Mouse (Mus musculus) heart, embryonic 10.5 days (tissue): ENCODE results near the gene Rtn4rl2. TPM values are rescaled to one million over a fixed set of nuclear protein-coding genes. Genes with fewer than 3 reads are reported as not detected.
A peak's percentile ranks its signal among the peaks of the same experiment; 100 is the strongest.

Source experiments
- DNase-seq: peaks from one replicate; pipeline ENCODE4 v3.0.0-alpha.2; 2017; ENCODE audit warnings: low spot score
- H3K27ac ChIP-seq: fragments of 300-500 bp; sonication (generic); 2 replicates; pipeline ENCODE4 v1.5.1; 2016; ENCODE audit warnings: mild to moderate bottlenecking
- H3K27me3 ChIP-seq: fragments of 300-500 bp; sonication (generic); 2 replicates; pipeline ENCODE4 v1.6.1; 2016; ENCODE audit warnings: mild to moderate bottlenecking; ENCODE audit not compliant: poor library complexity, insufficient read depth, severe bottlenecking
- H3K36me3 ChIP-seq: fragments of 300-500 bp; sonication (generic); 2 replicates; pipeline ENCODE4 v1.6.1; 2016; ENCODE audit warnings: mild to moderate bottlenecking, moderate library complexity
- H3K4me1 ChIP-seq: fragments of 300-500 bp; sonication (generic); 2 replicates; pipeline ENCODE4 v1.6.1; 2016; ENCODE audit warnings: mild to moderate bottlenecking
- H3K4me3 ChIP-seq: fragments of 300-500 bp; sonication (generic); 2 replicates; pipeline ENCODE4 v1.5.1; 2016; ENCODE audit warnings: mild to moderate bottlenecking, moderate library complexity
- H3K9me3 ChIP-seq: fragments of 300-500 bp; sonication (generic); 2 replicates; pipeline ENCODE4 v1.6.1; 2016; ENCODE audit warnings: mild to moderate bottlenecking, moderate library complexity
- WGBS: fragments of 180-500 bp; shearing (Covaris S2); methylation state at CpG from one replicate; pipeline ENCODE4 v1.1.7; 2016; 5-methylcytosine and 5-hydroxymethylcytosine counted together
- polyA plus RNA-seq: library from polyadenylated mRNA; unstranded; fragments of >200 nt; fragmentation: Nextera tagmentation; extraction: Ambion mirVana; gene quantifications from 2 replicates; pipeline ENCODE4 v1.2.1, GENCODE M21; 2016

The Rtn4rl2 gene
- polyA plus RNA-seq, 1 experiment from 2014 or later = 0.88 TPM

DNA sequence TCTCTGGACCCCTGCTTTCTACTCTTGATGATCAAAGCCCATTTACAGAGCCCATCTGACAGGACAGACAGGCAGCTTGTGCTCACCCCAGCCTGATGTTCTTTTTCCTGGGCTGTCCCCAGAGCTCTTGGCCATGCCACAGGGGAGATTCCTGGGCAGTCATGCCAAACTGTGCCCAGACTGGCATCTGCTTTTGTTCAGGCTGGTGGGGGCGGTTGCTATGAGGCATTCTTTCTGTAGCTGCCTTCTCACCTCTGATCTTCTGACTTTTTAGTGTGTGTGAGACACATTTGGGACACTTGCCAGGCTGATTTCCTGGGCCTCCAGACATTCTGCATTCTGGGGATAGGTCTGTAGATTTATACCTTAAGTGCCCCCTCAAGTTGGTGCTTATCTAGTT is 28.0 kb downstream of the Rtn4rl2 start:
- no peaks in the 10 kb centered on the region for H3K27me3 ChIP-seq
- peaks cover 98% of the 10 kb centered on the region for H3K36me3 ChIP-seq
- H3K27ac ChIP-seq = no peak overlapping the region
- DNase-seq = no peak
- no peaks in the 10 kb centered on the region for H3K4me1 ChIP-seq
- WGBS = 95% methylated on average over 1 of the region's 1 CpGs
- no peaks in the 10 kb centered on the region for H3K9me3 ChIP-seq
- H3K4me3 ChIP-seq = no peak overlapping the region

GRCm38 (mm10) chr2:84855732-84856131 is 30.8 kb downstream of the Rtn4rl2 start:
- WGBS = 77% methylated on average over 2 of the region's 2 CpGs

DNA sequence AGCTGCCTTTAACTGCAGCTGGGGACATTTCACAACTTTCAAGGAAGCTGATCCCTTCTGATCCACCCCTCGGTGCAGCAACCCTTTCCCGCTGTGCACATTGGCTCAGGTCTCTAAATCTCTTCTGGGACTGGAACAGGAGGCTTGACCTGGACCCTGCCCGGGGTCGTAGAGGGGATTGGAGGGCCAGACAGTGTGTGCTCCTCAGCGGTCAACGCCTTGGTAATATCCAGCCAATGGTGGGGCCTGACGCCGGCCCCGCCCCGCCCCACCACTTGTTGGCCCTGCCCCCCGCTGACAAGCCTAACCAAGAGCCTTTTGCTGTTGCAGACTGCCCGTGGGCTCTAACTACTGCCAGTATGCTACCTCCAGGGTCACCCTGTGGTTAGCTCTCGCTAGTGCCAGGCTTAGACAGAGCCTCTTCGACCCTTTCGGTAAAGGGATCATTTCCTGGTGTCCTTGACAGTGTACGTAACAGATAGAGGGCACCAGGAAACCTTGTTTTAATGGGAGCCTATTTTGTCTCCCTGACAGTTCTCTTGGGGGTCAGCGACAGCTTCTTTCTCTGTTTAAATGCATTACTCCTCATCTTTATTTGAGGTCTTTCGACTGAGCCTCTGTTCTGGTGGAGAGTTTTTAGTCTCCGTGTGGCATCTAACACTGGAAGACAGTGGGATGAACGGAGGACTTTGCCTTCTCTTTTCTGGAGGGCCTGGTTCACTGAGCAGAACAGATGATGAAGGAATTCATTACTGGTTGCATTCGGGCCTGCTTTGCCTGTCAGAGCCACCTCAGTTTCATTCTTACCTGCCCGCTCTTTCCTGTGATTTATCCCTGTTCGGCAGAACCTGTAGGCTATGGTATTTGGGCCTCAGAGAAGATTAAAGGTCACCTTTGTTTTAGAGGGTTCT is 35.1 kb downstream of the Rtn4rl2 start:
- 35% methylated on average over 23 of the region's 23 CpGs for WGBS
- Histone ChIP-seq H3K4me3 (peak overlapping the region; percentile 12; the same call in 1 of the 2 replicates), H3K27me3 (no peaks in the 10 kb centered on the region), H3K27ac (peak overlapping the region; percentile 42; the same call in 1 of the 2 replicates), H3K9me3 (no peaks in the 10 kb centered on the region), H3K4me1 (peaks cover 23% of the 10 kb centered on the region), H3K36me3 (peaks cover 92% of the 10 kb centered on the region)
- DNase-seq = peak; percentile 90

More at GRCm38 (mm10) chr2:84855732-84856131, 30.8 kb downstream of the Rtn4rl2 start:
- Histone ChIP-seq H3K4me3 (no peak overlapping the region), H3K9me3 (no peaks in the 10 kb centered on the region), H3K27me3 (no peaks in the 10 kb centered on the region), H3K27ac (no peak overlapping the region), H3K36me3 (peaks cover 95% of the 10 kb centered on the region), H3K4me1 (peaks cover 9% of the 10 kb centered on the region)
- no peak for DNase-seq

- Histone ChIP-seq H3K36me3 (peaks cover 92% of the 10 kb centered on the region), H3K4me1 (peaks cover 23% of the 10 kb centered on the region), H3K27me3 (no peaks in the 10 kb centered on the region), H3K4me3 (peak overlapping the region; percentile 12; the same call in 1 of the 2 replicates), H3K9me3 (no peaks in the 10 kb centered on the region), H3K27ac (no peak overlapping the region)
- no peak for DNase-seq
- 56% methylated on average over 7 of the region's 7 CpGs for WGBS
Observed at GRCm38 (mm10) chr2:84850407-84851129, 35.9 kb downstream of the Rtn4rl2 start.

DNA sequence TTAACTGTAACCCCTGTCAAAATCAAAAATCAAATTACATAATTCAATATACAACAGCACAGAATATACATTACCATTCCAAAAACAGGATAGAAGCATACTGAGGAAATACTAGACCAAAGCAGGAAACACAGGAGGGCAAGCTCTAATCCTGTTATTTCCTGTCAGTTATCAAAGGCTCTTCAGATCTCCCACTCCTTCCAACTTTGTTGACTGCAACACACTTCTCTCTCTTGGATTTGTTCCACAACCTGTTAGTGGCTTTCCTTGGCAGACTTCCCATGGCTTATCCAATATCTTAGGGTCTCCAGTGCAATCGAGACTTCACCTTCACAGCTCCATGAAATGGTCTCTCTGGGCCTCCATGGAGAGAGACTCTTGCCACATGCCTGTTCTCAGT is 41.3 kb downstream of the Rtn4rl2 start:
- no peaks in the 10 kb centered on the region for H3K9me3 ChIP-seq
- no peak overlapping the region for H3K27ac ChIP-seq
- H3K27me3 ChIP-seq = no peaks in the 10 kb centered on the region
- H3K36me3 ChIP-seq = peaks cover 66% of the 10 kb centered on the region
- DNase-seq = no peak
- H3K4me1 ChIP-seq = peaks cover 36% of the 10 kb centered on the region
- 63% methylated on average over 1 of the region's 1 CpGs for WGBS
- H3K4me3 ChIP-seq = no peak overlapping the region

DNA sequence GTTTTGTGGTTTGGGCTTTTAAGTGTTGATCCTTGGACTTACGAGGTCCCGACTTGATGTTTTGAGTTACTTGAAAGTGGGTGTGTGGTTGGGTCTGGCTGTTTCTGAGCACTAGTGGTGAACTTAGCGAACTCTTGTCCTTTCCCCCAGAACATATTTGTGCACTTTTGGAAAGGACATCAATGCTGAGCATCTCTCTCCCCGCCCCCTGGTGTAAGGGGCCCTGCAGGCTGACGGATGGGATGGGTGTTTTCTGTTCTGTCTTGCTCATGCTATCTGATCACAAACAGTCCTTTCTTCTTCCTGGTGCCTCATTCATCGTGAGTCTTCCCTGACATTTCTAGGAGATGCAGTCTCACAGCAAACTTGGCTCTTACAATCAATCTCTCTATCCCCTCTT is 42.9 kb downstream of the Rtn4rl2 start:
- DNase-seq = peak; percentile 79
- Histone ChIP-seq H3K4me1 (peaks cover 36% of the 10 kb centered on the region), H3K27ac (no peak overlapping the region), H3K4me3 (no peak overlapping the region), H3K9me3 (no peaks in the 10 kb centered on the region), H3K36me3 (peaks cover 51% of the 10 kb centered on the region), H3K27me3 (peaks cover 1% of the 10 kb centered on the region; the same call in 1 of the 2 replicates)
- WGBS = 67% methylated on average over 6 of the region's 6 CpGs

- Histone ChIP-seq H3K27ac (peak overlapping the region; percentile 97), H3K9me3 (no peaks in the 10 kb centered on the region), H3K27me3 (peaks cover 12% of the 10 kb centered on the region), H3K36me3 (peaks cover 35% of the 10 kb centered on the region), H3K4me3 (peak overlapping the region; percentile 87), H3K4me1 (peaks cover 40% of the 10 kb centered on the region)
- DNase-seq = peak; percentile 91
Observed at GRCm38 (mm10) chr2:84841905-84842304, 44.6 kb downstream of the Rtn4rl2 start.

GRCm38 (mm10) chr2:84840748-84841563 is 45.6 kb downstream of the Rtn4rl2 start:
- H3K27me3 ChIP-seq = peaks cover 12% of the 10 kb centered on the region
- H3K27ac ChIP-seq = peak overlapping the region; percentile 97
- peak; percentile 85 for DNase-seq
- peaks cover 26% of the 10 kb centered on the region for H3K36me3 ChIP-seq
- no peaks in the 10 kb centered on the region for H3K9me3 ChIP-seq
- peak overlapping the region; percentile 87 for H3K4me3 ChIP-seq
- H3K4me1 ChIP-seq = peaks cover 40% of the 10 kb centered on the region
- 6% methylated on average over 17 of the region's 17 CpGs for WGBS

- under 1% methylated on average over 54 of the region's 54 CpGs for WGBS
- peak; percentile 95 for DNase-seq
- Histone ChIP-seq H3K4me3 (peak overlapping the region; percentile 87), H3K27me3 (peaks cover 17% of the 10 kb centered on the region), H3K9me3 (no peaks in the 10 kb centered on the region), H3K4me1 (peaks cover 40% of the 10 kb centered on the region), H3K36me3 (peaks cover 18% of the 10 kb centered on the region), H3K27ac (peak overlapping the region; percentile 97)
Observed at GRCm38 (mm10) chr2:84840016-84840747, 46.3 kb downstream of the Rtn4rl2 start.

GRCm38 (mm10) chr2:84838993-84839980 is 47.2 kb downstream of the Rtn4rl2 start:
- Histone ChIP-seq H3K36me3 (peaks cover 11% of the 10 kb centered on the region; the same call in 1 of the 2 replicates), H3K27ac (peak overlapping the region; percentile 97), H3K4me3 (peak overlapping the region; percentile 87), H3K9me3 (no peaks in the 10 kb centered on the region), H3K4me1 (peaks cover 34% of the 10 kb centered on the region), H3K27me3 (peaks cover 21% of the 10 kb centered on the region)
- under 1% methylated on average over 47 of the region's 47 CpGs for WGBS
- peak; percentile 84 for DNase-seq

DNA sequence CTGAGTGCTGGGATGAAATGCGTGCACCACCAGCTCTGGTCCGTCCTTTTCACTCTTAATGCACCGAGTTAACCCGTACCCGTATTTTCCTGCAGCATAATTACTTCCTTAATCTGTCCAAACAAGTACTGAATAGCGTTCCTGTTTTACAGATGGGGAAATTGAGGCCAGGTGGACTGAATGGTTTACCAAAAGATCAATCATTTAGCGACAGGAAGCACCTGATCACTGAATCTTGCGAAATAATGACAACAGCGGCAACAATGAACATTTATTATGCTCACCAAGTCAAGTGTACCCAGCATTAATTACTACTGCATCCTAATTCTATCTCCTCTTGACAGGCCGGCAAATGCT is 47.9 kb downstream of the Rtn4rl2 start, which contains the start of gene Slc43a1:
TSS of gene Slc43a1 (plus strand) at position 258 of the 357 bp plus-strand sequence.
- peak within 1 kb of the TSS; percentile 87 for H3K4me3 ChIP-seq
- H3K9me3 ChIP-seq = no peaks in the 10 kb centered on the region
- peaks cover 4% of the 10 kb centered on the region; the same call in 1 of the 2 replicates for H3K36me3 ChIP-seq
- DNase-seq = no peak
- H3K4me1 ChIP-seq = peaks cover 31% of the 10 kb centered on the region
- 22% methylated on average over 10 of the region's 10 CpGs for WGBS
- H3K27me3 ChIP-seq = peaks cover 21% of the 10 kb centered on the region
- peak within 1 kb of the TSS; percentile 97 for H3K27ac ChIP-seq
